Mouse (Mus musculus) E14TG2a.4 (cell line): ENCODE measurements around the gene Dmgdh.

Experiments used
- CTCF ChIP-seq: conservative IDR thresholded peaks from 2 replicates; pipeline ENCODE4 v1.5.1; 2014; ENCODE audit warnings: low read length
- NANOG ChIP-seq: IDR thresholded peaks from 2 replicates; pipeline ENCODE4 v1.6.1; 2014; ENCODE audit warnings: borderline replicate concordance, low read length, mixed read lengths
- POU5F1 ChIP-seq: IDR thresholded peaks from 2 replicates; pipeline ENCODE4 v1.6.1; 2014; ENCODE audit warnings: low read length, borderline replicate concordance

GRCm38 (mm10) chr13:93771588-93772278, 97.5 kb downstream of the Dmgdh start, which contains the start of gene Arsb:
- TF ChIP-seq CTCF (0 out of 2 replicates have a peak, but pooled peaks have one; percentile 18), POU5F1 (no peak), NANOG (no peak)
